21 mouse cellular contexts compared by ENCODE assay signal in the genomic region with DNA sequence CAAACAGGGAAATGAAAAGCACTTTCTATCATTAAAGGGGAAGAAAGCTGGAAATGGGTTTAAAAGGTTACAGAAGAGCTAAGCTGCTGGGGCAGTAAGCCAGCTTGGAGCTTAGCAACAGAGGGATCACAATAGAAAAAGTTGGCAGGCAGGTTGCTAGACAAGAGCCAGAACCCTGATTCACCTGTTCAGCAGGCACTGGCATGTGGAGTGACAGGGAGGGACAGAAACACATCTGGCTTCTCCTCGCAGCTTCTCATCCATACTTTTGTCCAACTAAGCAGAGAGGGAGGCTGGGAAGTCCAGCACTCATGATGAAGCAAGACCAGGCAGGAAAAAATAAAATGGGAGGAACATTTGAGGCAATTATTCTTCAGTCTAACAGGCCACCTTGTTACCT.
DNase-seq lines count a peak whose midpoint lies in the region; ATAC-seq and TF ChIP-seq lines count a peak whose summit lies in the region.
"Had no signal": no experiment of that assay in that cellular context is flagged by ENCODE, and none has a peak within 500 bp of the region (broad histone marks: within the 10 kb centered on the region; RNA-seq: fewer than 3 reads in every experiment).

No protein-coding gene starts in this region.

- H3K9ac ChIP-seq in hindbrain, postnatal 0 days (replicated peaks; ENCODE audit: low read length): no peak overlapping the region
- H3K9ac ChIP-seq in hindbrain, embryonic 12.5 days: no peak overlapping the region
- H3K9ac ChIP-seq: heart, embryonic 13.5 days; liver, embryonic 15.5 days; lung, embryonic 15.5 days had no signal

- H3K4me3 ChIP-seq in hindbrain, postnatal 0 days (ENCODE audit: low read length): no peak overlapping the region
- H3K4me3 ChIP-seq in hindbrain, embryonic 12.5 days: no peak overlapping the region
- H3K4me3 ChIP-seq: heart, embryonic 13.5 days; left cerebral cortex, adult 2 months; liver, embryonic 15.5 days; lung, embryonic 15.5 days had no signal

- DNase-seq in hindbrain, postnatal 0 days (ENCODE audit: low spot score): peak; percentile 24
- peak; percentile 4 for DNase-seq in urinary bladder, postnatal 14 days (ENCODE audit: low spot score)
- no peak for DNase-seq in urinary bladder, postnatal 25 days (ENCODE audit: low spot score)
- DNase-seq in retina, postnatal 1 day: peak; percentile 29
- DNase-seq in layer of hippocampus, postnatal 25 days (ENCODE audit: extremely low spot score in 1 of 2, low spot score in 1 of 2): no peak
- no peak for DNase-seq in thymus, postnatal 36 days
- DNase-seq: adrenal gland, adult 8-10 months; cerebellum, adult 18-20 months; cerebellum, postnatal 36 days; embryo, embryonic 11 days; gastrocnemius, postnatal 36 days; kidney, adult 11 months; kidney, postnatal 4 days; right cerebral cortex, adult 18-20 months; right cerebral cortex, postnatal 4 days had no signal

- no peak for TF ChIP-seq CTCF in hindbrain, postnatal 0 days (IDR thresholded peaks at IDR 0.05; ENCODE audit: low read depth)

- no peaks in the 10 kb centered on the region for H3K9me3 ChIP-seq in hindbrain, postnatal 0 days (ENCODE audit: low read length)
- no peaks in the 10 kb centered on the region for H3K9me3 ChIP-seq in hindbrain, embryonic 12.5 days (replicated peaks)
- H3K9me3 ChIP-seq: liver, embryonic 15.5 days; lung, embryonic 15.5 days had no signal

- ATAC-seq in hindbrain, postnatal 0 days: no peak
- ATAC-seq in hindbrain, embryonic 12.5 days (ENCODE audit: low FRiP score): no peak

- no peak overlapping the region for H3K27ac ChIP-seq in hindbrain, postnatal 0 days
- no peak overlapping the region for H3K27ac ChIP-seq in hindbrain, embryonic 12.5 days
- H3K27ac ChIP-seq: heart, embryonic 13.5 days; left cerebral cortex, adult 2 months; liver, embryonic 15.5 days; lung, embryonic 15.5 days had no signal

- no peak overlapping the region for H3K4me2 ChIP-seq in hindbrain, postnatal 0 days (ENCODE audit: low read depth, low read length)
- H3K4me2 ChIP-seq in hindbrain, embryonic 12.5 days (replicated peaks): no peak overlapping the region
- H3K4me2 ChIP-seq: heart, embryonic 13.5 days; liver, embryonic 15.5 days; lung, embryonic 15.5 days; midbrain, embryonic 11.5 days had no signal

- no peaks in the 10 kb centered on the region for H3K27me3 ChIP-seq in hindbrain, postnatal 0 days (ENCODE audit: insufficient read depth, low read length)
- H3K27me3 ChIP-seq in hindbrain, embryonic 12.5 days: no peaks in the 10 kb centered on the region
- H3K27me3 ChIP-seq: heart, embryonic 13.5 days; liver, embryonic 15.5 days; lung, embryonic 15.5 days had no signal

- no peaks in the 10 kb centered on the region for H3K36me3 ChIP-seq in hindbrain, postnatal 0 days (ENCODE audit: insufficient read depth, low read length)
- no peaks in the 10 kb centered on the region for H3K36me3 ChIP-seq in hindbrain, embryonic 12.5 days
- H3K36me3 ChIP-seq: heart, embryonic 13.5 days; liver, embryonic 15.5 days; lung, embryonic 15.5 days had no signal

- no peaks in the 10 kb centered on the region for H3K4me1 ChIP-seq in hindbrain, postnatal 0 days (ENCODE audit: insufficient read depth, low read length)
- H3K4me1 ChIP-seq in hindbrain, embryonic 12.5 days: no peaks in the 10 kb centered on the region
- H3K4me1 ChIP-seq: heart, embryonic 13.5 days; liver, embryonic 15.5 days; lung, embryonic 15.5 days had no signal

- WGBS in hindbrain, postnatal 0 days: 50% methylated on average over 1 of the region's 1 CpGs
- WGBS in hindbrain, embryonic 12.5 days: 85% methylated on average over 1 of the region's 1 CpGs

Comparison
In these comparisons a context has a peak if more than half of its experiments do, and no peak if none do; other contexts are left out.
1. DNase-seq: peak in hindbrain, postnatal 0 days (single experiment), urinary bladder, postnatal 14 days (single experiment) and retina, postnatal 1 day (single experiment); none in urinary bladder, postnatal 25 days (single experiment), layer of hippocampus, postnatal 25 days (0 of 2) and thymus, postnatal 36 days (0 of 2).